Mouse (Mus musculus): ENCODE data around the gene Col2a1. TPM values are rescaled to one million over a fixed set of nuclear protein-coding genes. Genes with fewer than 3 reads are reported as not detected.

Gene Col2a1
- total and polyA plus RNA-seq, 2 experiments from 2014 or later = 0.18 to 0.38 TPM

- H3K4me2 ChIP-seq (ENCODE audit: low read depth, low read length) = peak overlapping the region; percentile 39
- 16% methylated on average over 18 of the region's 18 CpGs for WGBS
- DNase-seq (ENCODE audit: low spot score) = peak; percentile 89
- no peak overlapping the region for H3K27ac ChIP-seq (ENCODE audit: low read depth)
- peaks cover 1% of the 10 kb centered on the region; the same call in 1 of the 2 replicates for H3K27me3 ChIP-seq (ENCODE audit: control insufficient read depth, insufficient read depth, low read length)
- no peaks in the 10 kb centered on the region for H3K4me1 ChIP-seq (ENCODE audit: control insufficient read depth, insufficient read depth)
- no peak for TF ChIP-seq EP300 (IDR thresholded peaks at IDR 0.05; ENCODE audit: low read depth)
- no peak for TF ChIP-seq CTCF (IDR thresholded peaks at IDR 0.05; ENCODE audit: low read depth)
- no peak overlapping the region; the same call in 1 of the 2 replicates for H3K4me3 ChIP-seq (ENCODE audit: low read depth, low read length)
- no peak overlapping the region for H3K9ac ChIP-seq (replicated peaks; ENCODE audit: low read depth, low read length)
- peak; percentile 97 for ATAC-seq (ENCODE audit: insufficient read depth, low read depth)
- H3K9me3 ChIP-seq (replicated peaks; ENCODE audit: control insufficient read depth, low read length) = no peaks in the 10 kb centered on the region
- no peaks in the 10 kb centered on the region for H3K36me3 ChIP-seq (replicated peaks; ENCODE audit: control insufficient read depth, insufficient read depth, low read length)
Observed at GRCm38 (mm10) chr15:97992712-97993286, 11.7 kb downstream of the Col2a1 start.

- H3K27ac ChIP-seq (ENCODE audit: low read depth) = no peak overlapping the region
- peak; percentile 25; the same call in 1 of the 2 replicates for ATAC-seq (ENCODE audit: insufficient read depth, low read depth)
- no peaks in the 10 kb centered on the region for H3K36me3 ChIP-seq (replicated peaks; ENCODE audit: control insufficient read depth, insufficient read depth, low read length)
- no peak overlapping the region for H3K9ac ChIP-seq (replicated peaks; ENCODE audit: low read depth, low read length)
- no peaks in the 10 kb centered on the region for H3K27me3 ChIP-seq (ENCODE audit: control insufficient read depth, insufficient read depth, low read length)
- no peaks in the 10 kb centered on the region for H3K9me3 ChIP-seq (replicated peaks; ENCODE audit: control insufficient read depth, low read length)
- no peak overlapping the region for H3K4me3 ChIP-seq (ENCODE audit: low read depth, low read length)
- 64% methylated on average over 13 of the region's 13 CpGs for WGBS
- no peaks in the 10 kb centered on the region for H3K4me1 ChIP-seq (ENCODE audit: control insufficient read depth, insufficient read depth)
- DNase-seq (ENCODE audit: low spot score) = no peak
- no peak overlapping the region for H3K4me2 ChIP-seq (ENCODE audit: low read depth, low read length)
- TF ChIP-seq CTCF (IDR thresholded peaks at IDR 0.05; ENCODE audit: low read depth) = peak; percentile 26; the same call in 1 of the 2 replicates
- TF ChIP-seq EP300 (IDR thresholded peaks at IDR 0.05; ENCODE audit: low read depth) = no peak
Observed at GRCm38 (mm10) chr15:97992027-97992711, 12.3 kb downstream of the Col2a1 start.

DNA sequence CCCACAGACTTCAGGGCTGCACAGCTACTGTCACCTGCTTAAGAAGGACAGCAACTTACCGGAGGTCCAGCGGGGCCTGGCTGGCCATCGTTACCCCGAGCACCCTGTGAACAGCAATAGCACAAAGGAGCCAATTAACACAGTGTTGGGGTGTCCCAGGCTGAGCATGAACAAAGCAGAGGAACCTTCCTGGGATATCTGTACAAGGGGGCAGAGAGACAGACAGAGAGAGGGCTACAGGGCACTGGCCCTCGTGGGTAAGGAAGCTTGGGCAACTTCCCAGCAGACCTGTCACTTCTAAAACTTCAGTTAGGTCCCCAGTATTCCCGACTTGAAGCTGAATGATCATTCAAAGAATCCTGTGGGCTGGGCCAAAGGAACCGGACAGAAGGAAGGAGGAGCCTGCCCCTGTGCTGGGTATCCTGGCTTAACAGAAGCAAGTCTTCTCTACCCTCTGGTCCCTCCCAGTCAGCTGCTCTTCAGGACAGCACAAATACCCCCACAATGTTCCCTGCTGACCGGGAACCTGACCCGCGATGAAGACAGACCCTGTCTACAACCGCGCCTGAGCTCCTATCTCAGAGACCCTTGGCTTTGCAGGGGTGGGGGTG is 13.1 kb downstream of the Col2a1 start:
- no peak overlapping the region for H3K4me2 ChIP-seq (ENCODE audit: low read depth, low read length)
- no peaks in the 10 kb centered on the region for H3K4me1 ChIP-seq (ENCODE audit: control insufficient read depth, insufficient read depth)
- ATAC-seq (ENCODE audit: insufficient read depth, low read depth) (no peak), DNase-seq (ENCODE audit: low spot score) (no peak)
- H3K9ac ChIP-seq (replicated peaks; ENCODE audit: low read depth, low read length) = no peak overlapping the region
- 57% methylated on average over 12 of the region's 12 CpGs for WGBS
- H3K36me3 ChIP-seq (replicated peaks; ENCODE audit: control insufficient read depth, insufficient read depth, low read length) = no peaks in the 10 kb centered on the region
- H3K27ac ChIP-seq (ENCODE audit: low read depth) = no peak overlapping the region
- H3K9me3 ChIP-seq (replicated peaks; ENCODE audit: control insufficient read depth, low read length) = no peaks in the 10 kb centered on the region
- no peak overlapping the region for H3K4me3 ChIP-seq (ENCODE audit: low read depth, low read length)
- no peaks in the 10 kb centered on the region for H3K27me3 ChIP-seq (ENCODE audit: control insufficient read depth, insufficient read depth, low read length)
- TF ChIP-seq EP300 (IDR thresholded peaks at IDR 0.05; ENCODE audit: low read depth) (no peak), CTCF (IDR thresholded peaks at IDR 0.05; ENCODE audit: low read depth) (no peak)

DNA sequence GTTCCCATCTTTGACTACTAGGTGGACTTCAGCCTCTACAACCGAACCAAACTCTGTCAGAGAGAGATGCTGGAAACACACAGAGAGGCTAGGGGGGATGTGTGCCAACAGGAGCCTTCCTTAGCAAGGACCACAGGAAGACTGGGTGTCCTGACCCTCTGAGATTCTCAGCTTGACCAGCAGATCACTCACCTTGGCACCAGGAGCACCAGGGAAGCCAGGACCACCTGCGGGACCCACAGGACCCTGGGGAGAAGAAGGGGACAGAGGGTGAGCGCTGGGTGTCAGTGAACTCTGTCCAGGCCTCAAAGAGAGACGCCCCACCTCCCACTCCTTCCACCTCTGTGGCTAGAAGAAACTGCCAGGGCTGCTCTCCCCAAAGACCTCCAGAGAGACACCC is 13.8 kb downstream of the Col2a1 start:
- Histone ChIP-seq H3K27ac (ENCODE audit: low read depth) (no peak overlapping the region), H3K36me3 (replicated peaks; ENCODE audit: control insufficient read depth, insufficient read depth, low read length) (no peaks in the 10 kb centered on the region), H3K4me2 (ENCODE audit: low read depth, low read length) (no peak overlapping the region), H3K9me3 (replicated peaks; ENCODE audit: control insufficient read depth, low read length) (no peaks in the 10 kb centered on the region), H3K4me3 (ENCODE audit: low read depth, low read length) (no peak overlapping the region), H3K4me1 (ENCODE audit: control insufficient read depth, insufficient read depth) (no peaks in the 10 kb centered on the region), H3K9ac (replicated peaks; ENCODE audit: low read depth, low read length) (no peak overlapping the region), H3K27me3 (ENCODE audit: control insufficient read depth, insufficient read depth, low read length) (no peaks in the 10 kb centered on the region)
- TF ChIP-seq EP300 (IDR thresholded peaks at IDR 0.05; ENCODE audit: low read depth) = no peak
- no peak for TF ChIP-seq CTCF (IDR thresholded peaks at IDR 0.05; ENCODE audit: low read depth)
- ATAC-seq (ENCODE audit: insufficient read depth, low read depth) (no peak), DNase-seq (ENCODE audit: low spot score) (no peak)
- 49% methylated on average over 4 of the region's 4 CpGs for WGBS

GRCm38 (mm10) chr15:97990124-97990523 is 14.4 kb downstream of the Col2a1 start:
- no peak for DNase-seq (ENCODE audit: low spot score)
- Histone ChIP-seq H3K9ac (replicated peaks; ENCODE audit: low read depth, low read length) (no peak overlapping the region), H3K27ac (ENCODE audit: low read depth) (no peak overlapping the region), H3K36me3 (replicated peaks; ENCODE audit: control insufficient read depth, insufficient read depth, low read length) (no peaks in the 10 kb centered on the region), H3K9me3 (replicated peaks; ENCODE audit: control insufficient read depth, low read length) (no peaks in the 10 kb centered on the region), H3K27me3 (ENCODE audit: control insufficient read depth, insufficient read depth, low read length) (no peaks in the 10 kb centered on the region), H3K4me1 (ENCODE audit: control insufficient read depth, insufficient read depth) (no peaks in the 10 kb centered on the region), H3K4me3 (ENCODE audit: low read depth, low read length) (no peak overlapping the region), H3K4me2 (ENCODE audit: low read depth, low read length) (no peak overlapping the region)
- WGBS = 28% methylated on average over 6 of the region's 6 CpGs
- no peak for ATAC-seq (ENCODE audit: insufficient read depth, low read depth)
- TF ChIP-seq EP300 (IDR thresholded peaks at IDR 0.05; ENCODE audit: low read depth) (no peak), CTCF (IDR thresholded peaks at IDR 0.05; ENCODE audit: low read depth) (no peak)

All from heart, postnatal 0 days (tissue).